Comparison of ENCODE assay signal across 9 mouse cellular contexts in genomic region chr10:95103808-95104207, GRCm38 (mm10).
DNase-seq lines count a peak whose midpoint lies in the region.
"Had no signal": no experiment of that assay in that cellular context is flagged by ENCODE, and none has a peak within 500 bp of the region (broad histone marks: within the 10 kb centered on the region; RNA-seq: fewer than 3 reads in every experiment).

No protein-coding gene starts in this region.

- intact Hi-C loops in left cerebral cortex, postnatal 36 days (cut with DNase I): loop anchor here (5.0 kb wide), 2 partner anchors 313 to 373 kb away; partner anchors contain the start of gene Socs2

- DNase-seq in adrenal gland, postnatal 14 days: peak; percentile 37
- DNase-seq in adrenal gland, postnatal 10 days: no peak
- peak; percentile 50 for DNase-seq in kidney, postnatal 10 days
- DNase-seq in kidney, adult 11 months: no peak
- DNase-seq in CD4-positive, CD25-positive, alpha-beta regulatory T cell, adult 2 months (ENCODE audit: low read depth, low spot score): peak; percentile 70
- peak; percentile 69 for DNase-seq in induced T-regulatory cell, adult 2 months (ENCODE audit: low read depth)
- DNase-seq in left cerebral cortex, postnatal 36 days (ENCODE audit: low spot score in 2 of 2): no peak
- DNase-seq in right cerebral cortex, postnatal 25 days: no peak
- DNase-seq: thymus, postnatal 14 days had no signal

Comparison
In these comparisons a context has a peak if more than half of its experiments do, and no peak if none do; other contexts are left out.
1. DNase-seq: peak in adrenal gland, postnatal 14 days (single experiment), kidney, postnatal 10 days (single experiment), CD4-positive, CD25-positive, alpha-beta regulatory T cell, adult 2 months (single experiment) and induced T-regulatory cell, adult 2 months (single experiment); none in adrenal gland, postnatal 10 days (single experiment), kidney, adult 11 months (single experiment), left cerebral cortex, postnatal 36 days (0 of 2) and right cerebral cortex, postnatal 25 days (single experiment).